In genomic region chr6:30654932-30655331, GRCm38 (mm10) we compare ENCODE assay signal across 10 mouse cellular contexts. TPM values are rescaled to one million over a fixed set of nuclear protein-coding genes. Genes with fewer than 3 reads are reported as not detected.
DNase-seq lines count a peak whose midpoint lies in the region; ATAC-seq and TF ChIP-seq lines count a peak whose summit lies in the region.
"Had no signal": no experiment of that assay in that cellular context is flagged by ENCODE, and none has a peak within 500 bp of the region (broad histone marks: within the 10 kb centered on the region; RNA-seq: fewer than 3 reads in every experiment).

No protein-coding gene starts in this region.

- H3K4me3 ChIP-seq in lung, embryonic 14.5 days (ENCODE audit: low read depth, low read length), result no peak overlapping the region
- no peak overlapping the region for H3K4me3 ChIP-seq in forebrain, embryonic 14.5 days (ENCODE audit: low read depth, low read length)
- no peak overlapping the region for H3K4me3 ChIP-seq in limb, embryonic 11.5 days (ENCODE audit: low read depth, low read length)
- no peak overlapping the region for H3K4me3 ChIP-seq in neural tube, embryonic 14.5 days (ENCODE audit: low read depth, low read length)

- no peaks in the 10 kb centered on the region for H3K9me3 ChIP-seq in lung, embryonic 14.5 days (ENCODE audit: low read depth, low read length)
- no peaks in the 10 kb centered on the region for H3K9me3 ChIP-seq in forebrain, embryonic 14.5 days (replicated peaks; ENCODE audit: control insufficient read depth, low read length)
- no peaks in the 10 kb centered on the region for H3K9me3 ChIP-seq in limb, embryonic 11.5 days (ENCODE audit: control insufficient read depth, low read length)
- H3K9me3 ChIP-seq in neural tube, embryonic 14.5 days (ENCODE audit: control insufficient read depth, low read length), result no peaks in the 10 kb centered on the region

- WGBS in lung, embryonic 14.5 days, result 83% methylated on average over 3 of the region's 3 CpGs
- WGBS in forebrain, embryonic 14.5 days, result 41% methylated on average over 3 of the region's 3 CpGs
- WGBS in limb, embryonic 11.5 days, result 73% methylated on average over 3 of the region's 3 CpGs
- WGBS in neural tube, embryonic 14.5 days, result 58% methylated on average over 3 of the region's 3 CpGs

- peak overlapping the region; percentile 14; the same call in 1 of the 2 replicates for H3K27ac ChIP-seq in lung, embryonic 14.5 days (ENCODE audit: low read depth)
- H3K27ac ChIP-seq in forebrain, embryonic 14.5 days (ENCODE audit: low read depth, low read length), result peak overlapping the region; percentile 83
- H3K27ac ChIP-seq in limb, embryonic 11.5 days (replicated peaks; ENCODE audit: low read depth, low read length), result peak overlapping the region; percentile 87
- peak overlapping the region; percentile 49 for H3K27ac ChIP-seq in neural tube, embryonic 14.5 days (ENCODE audit: low read depth, low read length)
- H3K27ac ChIP-seq: liver, embryonic 14.5 days had no signal

- no peak for ATAC-seq in lung, embryonic 14.5 days (ENCODE audit: insufficient read depth)
- peak; percentile 42 for ATAC-seq in forebrain, embryonic 14.5 days
- ATAC-seq in limb, embryonic 11.5 days (ENCODE audit: insufficient number of reproducible peaks, low FRiP score, low TSS enrichment, low read depth), result no peak
- ATAC-seq in neural tube, embryonic 14.5 days (ENCODE audit: low read depth), result no peak

- no peak overlapping the region for H3K9ac ChIP-seq in lung, embryonic 14.5 days
- peak overlapping the region; percentile 38 for H3K9ac ChIP-seq in forebrain, embryonic 14.5 days (ENCODE audit: low read length)
- peak overlapping the region; percentile 32 for H3K9ac ChIP-seq in limb, embryonic 11.5 days (ENCODE audit: low read length)
- no peak overlapping the region for H3K9ac ChIP-seq in neural tube, embryonic 14.5 days (replicated peaks; ENCODE audit: low read depth, low read length)
- H3K9ac ChIP-seq: liver, embryonic 14.5 days had no signal

- no peak for TF ChIP-seq CTCF in lung, embryonic 14.5 days (IDR thresholded peaks at IDR 0.05; ENCODE audit: low read depth)

- peaks cover 31% of the 10 kb centered on the region; the same call in 1 of the 2 replicates for H3K4me1 ChIP-seq in lung, embryonic 14.5 days (ENCODE audit: insufficient read depth)
- H3K4me1 ChIP-seq in forebrain, embryonic 14.5 days (ENCODE audit: control insufficient read depth, insufficient read depth, low read length), result peaks cover 38% of the 10 kb centered on the region
- H3K4me1 ChIP-seq in limb, embryonic 11.5 days (ENCODE audit: control insufficient read depth, insufficient read depth, low read length), result peaks cover 34% of the 10 kb centered on the region
- peaks cover 26% of the 10 kb centered on the region for H3K4me1 ChIP-seq in neural tube, embryonic 14.5 days (ENCODE audit: control insufficient read depth, insufficient read depth, low read length)

- no peaks in the 10 kb centered on the region for H3K27me3 ChIP-seq in lung, embryonic 14.5 days (ENCODE audit: insufficient read depth, low read length)
- no peaks in the 10 kb centered on the region for H3K27me3 ChIP-seq in forebrain, embryonic 14.5 days (replicated peaks; ENCODE audit: control insufficient read depth, insufficient read depth, low read length)
- no peaks in the 10 kb centered on the region for H3K27me3 ChIP-seq in limb, embryonic 11.5 days (ENCODE audit: control insufficient read depth, insufficient read depth, low read length)
- H3K27me3 ChIP-seq in neural tube, embryonic 14.5 days (ENCODE audit: control insufficient read depth, insufficient read depth, low read length), result no peaks in the 10 kb centered on the region

- H3K36me3 ChIP-seq in lung, embryonic 14.5 days (ENCODE audit: insufficient read depth), result no peaks in the 10 kb centered on the region
- no peaks in the 10 kb centered on the region for H3K36me3 ChIP-seq in forebrain, embryonic 14.5 days (ENCODE audit: control insufficient read depth, insufficient read depth, low read length)
- 0 out of 2 replicates have a peak, but pooled peaks cover 3% of the 10 kb centered on the region for H3K36me3 ChIP-seq in limb, embryonic 11.5 days (ENCODE audit: control insufficient read depth, insufficient read depth, low read length)
- H3K36me3 ChIP-seq in neural tube, embryonic 14.5 days (ENCODE audit: control insufficient read depth, insufficient read depth, low read length), result no peaks in the 10 kb centered on the region

- DNase-seq in lung, embryonic 14.5 days, result no peak
- no peak for DNase-seq in lung, postnatal 36 days
- no peak for DNase-seq in forebrain, embryonic 14.5 days (ENCODE audit: low spot score)
- DNase-seq in limb, embryonic 11.5 days (ENCODE audit: low spot score), result no peak
- no peak for DNase-seq in cerebellum, adult 18-20 months
- DNase-seq in natural killer cell, adult 2 months (ENCODE audit: low spot score in 2 of 2), result no peak
- no peak for DNase-seq in right cerebral cortex, postnatal 4 days
- DNase-seq: cerebellum, postnatal 36 days had no signal

- H3K4me2 ChIP-seq in lung, embryonic 14.5 days, result no peak overlapping the region
- no peak overlapping the region for H3K4me2 ChIP-seq in forebrain, embryonic 14.5 days (ENCODE audit: low read length)
- H3K4me2 ChIP-seq in limb, embryonic 11.5 days (ENCODE audit: low read depth, severe bottlenecking), result no peak overlapping the region
- H3K4me2 ChIP-seq in neural tube, embryonic 14.5 days (ENCODE audit: low read depth, low read length), result no peak overlapping the region

RNA-seq across cellular contexts. Expression of gene Cpa1, which starts 15.9 kb away (rescaled TPM):
- 1.9 and 3.0 TPM in 2 replicates for polyA plus RNA-seq in lung, embryonic 14.5 days (2014; fragmentation: Nextera tagmentation; extraction: Ambion mirVana)
- 0.58 and 1.5 TPM in 2 replicates for polyA plus RNA-seq in forebrain, embryonic 14.5 days (2014; fragmentation: Nextera tagmentation; extraction: Ambion mirVana)
- polyA plus RNA-seq in limb, embryonic 11.5 days (2014; fragmentation: Nextera tagmentation; extraction: Ambion mirVana), result 0.27 TPM in 1 of 2 replicates, not detected in the other
- 0.37 and 0.50 TPM in 2 replicates for polyA plus RNA-seq in neural tube, embryonic 14.5 days (2014; fragmentation: Nextera tagmentation; extraction: Ambion mirVana)

RNA-seq across cellular contexts. Expression of gene Cep41, which starts 38.6 kb away (rescaled TPM):
- 11.6 and 12.8 TPM in 2 replicates for polyA plus RNA-seq in lung, embryonic 14.5 days (2014; fragmentation: Nextera tagmentation; extraction: Ambion mirVana)
- 15.6 and 16.6 TPM in 2 replicates for polyA plus RNA-seq in forebrain, embryonic 14.5 days (2014; fragmentation: Nextera tagmentation; extraction: Ambion mirVana)
- polyA plus RNA-seq in limb, embryonic 11.5 days (2014; fragmentation: Nextera tagmentation; extraction: Ambion mirVana), result 43.2 and 48.9 TPM in 2 replicates
- 12.1 and 12.6 TPM in 2 replicates for polyA plus RNA-seq in neural tube, embryonic 14.5 days (2014; fragmentation: Nextera tagmentation; extraction: Ambion mirVana)

RNA-seq across cellular contexts. Expression of gene Cpa5, which starts 44.1 kb away (rescaled TPM):
- 0.11 TPM in 1 of 2 replicates, not detected in the other for polyA plus RNA-seq in lung, embryonic 14.5 days (2014; fragmentation: Nextera tagmentation; extraction: Ambion mirVana)
- 0.10 TPM in 2 replicates for polyA plus RNA-seq in forebrain, embryonic 14.5 days (2014; fragmentation: Nextera tagmentation; extraction: Ambion mirVana)
- 0.33 and 0.55 TPM in 2 replicates for polyA plus RNA-seq in limb, embryonic 11.5 days (2014; fragmentation: Nextera tagmentation; extraction: Ambion mirVana)
- polyA plus RNA-seq in neural tube, embryonic 14.5 days (2014; fragmentation: Nextera tagmentation; extraction: Ambion mirVana), result not detected in 2 replicates

Comparison
In these comparisons a context has a peak if more than half of its experiments do, and no peak if none do; other contexts are left out.
1. H3K27ac ChIP-seq: peak in every context shown above with its lines; median percentile 87 in limb, embryonic 11.5 days; 83 in forebrain, embryonic 14.5 days; 49 in neural tube, embryonic 14.5 days; 14 in lung, embryonic 14.5 days.
2. H3K9ac ChIP-seq: peak in forebrain, embryonic 14.5 days (single experiment) and limb, embryonic 11.5 days (single experiment); none in lung, embryonic 14.5 days (single experiment) and neural tube, embryonic 14.5 days (single experiment).